27 mouse cellular contexts compared by ENCODE assay signal in the genomic region with DNA sequence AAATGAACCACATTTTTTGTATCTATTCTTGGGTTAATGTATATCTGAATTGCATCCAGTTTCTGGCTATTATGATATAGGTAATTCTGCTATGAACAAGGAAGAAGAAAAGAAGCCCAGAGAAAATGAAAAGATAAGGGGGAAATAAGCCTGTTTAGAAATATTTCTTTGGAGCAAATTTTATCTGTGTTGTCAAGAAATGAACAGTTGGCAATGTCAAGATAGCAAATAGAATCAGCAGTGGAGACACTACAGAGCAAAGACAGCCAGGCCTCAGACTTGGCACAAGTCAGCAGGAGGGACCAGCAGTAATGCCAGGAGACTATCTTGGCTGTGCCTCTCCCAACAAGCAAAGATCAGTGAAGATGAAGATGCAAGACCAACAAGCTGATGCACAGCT.
"Had no signal": no experiment of that assay in that cellular context is flagged by ENCODE, and none has a peak within 500 bp of the region (broad histone marks: within the 10 kb centered on the region; RNA-seq: fewer than 3 reads in every experiment).

No protein-coding gene starts in this region.

- DNase-seq: left cerebral cortex, postnatal 4 days; liver; liver, embryonic 13.5 days; liver, postnatal 0 days; lung, adult 18-20 months; lung, adult 2 months; lung, embryonic 14.5 days; lung, postnatal 10 days; lung, postnatal 14 days; lung, postnatal 36 days; lung, postnatal 4 days; midbrain, embryonic 14.5 days had no signal

- H3K36me3 ChIP-seq: limb, embryonic 10.5 days; limb, embryonic 12.5 days; limb, embryonic 13.5 days; limb, embryonic 15.5 days; liver, embryonic 12.5 days; liver, embryonic 13.5 days; liver, embryonic 15.5 days; lung, embryonic 15.5 days; midbrain, embryonic 10.5 days; midbrain, embryonic 12.5 days; midbrain, embryonic 13.5 days; midbrain, embryonic 15.5 days had no signal

- H3K27ac ChIP-seq: limb, embryonic 10.5 days; limb, embryonic 12.5 days; limb, embryonic 13.5 days; limb, embryonic 15.5 days; liver, embryonic 12.5 days; liver, embryonic 13.5 days; liver, embryonic 14.5 days; liver, embryonic 15.5 days; lung, embryonic 15.5 days; macrophage; midbrain, embryonic 10.5 days; midbrain, embryonic 12.5 days; midbrain, embryonic 13.5 days; midbrain, embryonic 15.5 days had no signal

- H3K9ac ChIP-seq: limb, embryonic 12.5 days; limb, embryonic 13.5 days; limb, embryonic 15.5 days; liver, embryonic 12.5 days; liver, embryonic 13.5 days; liver, embryonic 14.5 days; liver, embryonic 15.5 days; liver, postnatal 0 days; lung, embryonic 14.5 days; lung, embryonic 15.5 days; midbrain, embryonic 12.5 days; midbrain, embryonic 13.5 days; midbrain, embryonic 15.5 days had no signal

- H3K4me3 ChIP-seq: limb, embryonic 10.5 days; limb, embryonic 12.5 days; limb, embryonic 13.5 days; limb, embryonic 15.5 days; liver, embryonic 12.5 days; liver, embryonic 13.5 days; liver, embryonic 15.5 days; lung, embryonic 15.5 days; megakaryocyte, embryonic 14.5 days; midbrain, embryonic 10.5 days; midbrain, embryonic 12.5 days; midbrain, embryonic 13.5 days; midbrain, embryonic 15.5 days; myocyte had no signal

- H3K9me3 ChIP-seq: limb, embryonic 10.5 days; limb, embryonic 12.5 days; limb, embryonic 13.5 days; limb, embryonic 15.5 days; liver, embryonic 12.5 days; liver, embryonic 13.5 days; liver, embryonic 15.5 days; lung, embryonic 15.5 days; megakaryocyte, embryonic 14.5 days; midbrain, embryonic 10.5 days; midbrain, embryonic 12.5 days; midbrain, embryonic 13.5 days; midbrain, embryonic 15.5 days had no signal

- H3K27me3 ChIP-seq: limb, embryonic 12.5 days; limb, embryonic 13.5 days; limb, embryonic 15.5 days; liver, embryonic 12.5 days; liver, embryonic 13.5 days; liver, embryonic 15.5 days; lung, embryonic 15.5 days; megakaryocyte, embryonic 14.5 days; midbrain, embryonic 12.5 days; midbrain, embryonic 13.5 days; midbrain, embryonic 15.5 days had no signal

- H3K4me1 ChIP-seq: limb, embryonic 10.5 days; limb, embryonic 12.5 days; limb, embryonic 13.5 days; limb, embryonic 15.5 days; liver, embryonic 12.5 days; liver, embryonic 13.5 days; liver, embryonic 15.5 days; lung, embryonic 15.5 days; megakaryocyte, embryonic 14.5 days; midbrain, embryonic 10.5 days; midbrain, embryonic 12.5 days; midbrain, embryonic 13.5 days; midbrain, embryonic 15.5 days had no signal
